Mouse (Mus musculus) heart, postnatal 4 days (tissue): ENCODE measurements at regions not wholly inside any gene's neighbourhood (a gene's known extent, or its start where the extent isn't known, plus 50 kb on each side); places are given as distances from the start of the nearest gene placed in this dataset.
A peak's percentile ranks its signal among the peaks of the same experiment; 100 is the strongest.

Experiments
- DNase-seq: peaks from one replicate; pipeline ENCODE4 v3.0.0; 2021

DNA sequence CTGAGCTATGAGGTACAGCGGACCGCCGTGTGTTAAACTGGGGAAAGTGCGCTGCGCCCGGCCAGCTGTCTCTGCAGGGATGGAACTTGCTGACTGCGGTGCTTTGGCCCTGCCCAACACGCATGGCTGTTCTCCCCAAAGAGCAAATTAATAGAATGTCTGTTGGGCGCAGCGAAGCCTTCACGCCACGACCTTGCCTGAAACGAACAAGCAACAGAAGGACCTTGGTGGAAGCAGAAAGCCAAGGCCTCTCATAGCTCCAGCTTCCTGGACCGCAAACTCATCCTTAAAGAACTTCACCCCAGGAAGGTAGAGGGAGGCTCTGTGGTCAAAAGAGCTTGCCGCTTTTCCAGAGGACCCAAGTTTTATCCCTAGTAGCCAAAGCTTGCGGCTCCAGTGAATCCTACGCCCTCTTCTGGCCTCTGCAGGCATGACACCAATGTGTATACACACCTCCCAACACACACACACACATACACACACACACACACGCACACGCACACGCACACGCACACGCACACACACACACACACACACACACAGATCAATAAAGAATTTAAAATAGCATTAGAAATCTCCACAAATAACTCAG lies 110.2 kb upstream of the Ctnnb1 start:
- no peak for DNase-seq

DNA sequence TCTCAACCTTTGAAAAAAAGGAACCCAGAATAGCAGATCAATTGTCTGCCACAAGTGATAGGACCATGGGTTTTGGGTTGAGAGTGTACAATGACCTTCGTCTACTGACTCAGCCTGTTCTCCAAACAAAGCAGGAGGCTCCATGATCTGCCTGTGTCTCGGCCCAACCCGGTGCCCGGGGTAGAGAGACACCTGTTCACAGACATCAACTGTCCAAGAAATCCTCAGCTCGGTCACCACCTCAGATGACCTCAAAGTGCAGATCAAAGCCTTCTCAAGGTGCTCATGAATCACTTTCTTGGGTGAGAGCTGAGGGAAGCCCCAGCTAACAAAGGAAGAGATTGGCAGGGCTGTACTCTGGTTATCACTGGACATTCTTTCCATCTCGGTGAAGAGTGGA lies 108.1 kb upstream of the Ctnnb1 start:
- no peak for DNase-seq

DNA sequence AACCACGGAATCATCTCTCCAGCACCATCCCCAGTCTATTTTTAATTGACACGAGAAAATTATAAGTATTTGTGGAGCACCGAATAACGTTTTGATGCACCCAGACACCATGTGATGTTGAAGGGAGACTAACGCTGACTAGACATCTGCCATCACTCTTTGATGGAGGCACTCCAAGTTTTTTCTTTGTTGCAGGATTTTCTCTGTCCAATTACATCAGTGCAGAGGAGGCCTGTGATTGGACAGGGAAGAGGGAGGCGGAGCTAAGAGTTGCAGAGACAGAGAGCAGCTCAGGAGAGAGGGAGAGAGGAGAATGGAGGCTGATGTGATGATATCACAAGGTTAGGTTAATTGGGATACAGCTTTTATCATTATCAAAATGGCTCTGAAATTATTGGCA lies 105.6 kb upstream of the Ctnnb1 start:
- DNase-seq = no peak

DNA sequence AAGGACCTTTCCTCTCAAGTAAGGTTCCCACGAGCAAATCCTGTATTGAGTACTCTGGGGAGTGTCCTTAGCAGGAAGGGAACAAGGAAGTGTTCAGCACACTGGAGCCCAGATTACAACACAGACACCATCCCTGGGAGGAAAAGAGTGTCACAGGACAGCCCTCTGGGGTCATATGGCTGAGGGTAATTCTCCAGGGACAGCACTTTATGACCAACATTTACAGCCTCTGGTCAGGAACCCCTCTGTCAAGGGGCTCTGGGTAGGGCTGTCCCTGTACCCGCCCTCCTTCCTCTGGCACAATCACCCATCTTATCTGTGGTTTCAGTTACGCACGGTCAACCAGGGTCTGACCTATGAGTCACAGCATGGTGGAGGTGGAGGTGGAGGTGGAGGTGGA lies 102.8 kb upstream of the Ctnnb1 start:
- DNase-seq = no peak

DNA sequence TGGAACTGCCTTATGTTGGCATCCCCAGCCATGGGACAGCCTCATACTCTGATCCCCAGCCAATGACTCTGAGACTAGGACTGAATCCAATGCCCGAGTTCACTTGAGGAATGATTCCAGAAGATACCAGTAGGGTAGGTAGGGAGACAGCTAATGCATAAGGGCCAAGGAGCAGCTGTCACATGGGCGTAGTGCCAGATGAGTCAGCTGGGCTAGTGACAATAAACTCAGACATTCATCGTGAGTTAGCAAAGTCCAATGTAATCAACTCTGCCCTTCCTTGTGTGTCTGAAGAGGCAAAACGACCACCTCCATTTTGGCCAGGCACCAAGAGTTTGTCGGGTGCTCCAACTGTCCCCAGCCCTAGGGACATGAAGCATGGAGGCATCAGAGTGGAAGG lies 98.5 kb upstream of the Ctnnb1 start:
- DNase-seq = peak; percentile 77

DNA sequence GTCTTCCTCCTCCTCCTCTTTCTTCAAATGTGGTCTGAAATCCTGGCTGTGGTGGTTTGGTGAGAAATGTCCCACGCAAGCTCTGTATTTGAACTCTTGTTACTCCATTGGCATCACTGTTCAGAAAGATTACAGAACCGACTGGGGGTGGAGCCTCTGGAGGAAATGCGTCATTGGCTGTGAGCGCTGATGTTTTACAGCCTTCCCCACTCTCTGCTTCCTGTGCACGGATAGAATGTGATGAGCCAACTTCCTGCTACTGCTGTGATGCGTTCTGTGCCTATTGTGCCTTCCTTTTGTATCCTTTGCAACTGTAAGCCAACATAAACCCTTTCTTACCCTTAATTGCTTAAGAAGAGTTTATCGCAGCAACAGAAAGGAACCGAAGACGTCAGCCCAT lies 94.8 kb upstream of the Ctnnb1 start:
- no peak for DNase-seq

DNA sequence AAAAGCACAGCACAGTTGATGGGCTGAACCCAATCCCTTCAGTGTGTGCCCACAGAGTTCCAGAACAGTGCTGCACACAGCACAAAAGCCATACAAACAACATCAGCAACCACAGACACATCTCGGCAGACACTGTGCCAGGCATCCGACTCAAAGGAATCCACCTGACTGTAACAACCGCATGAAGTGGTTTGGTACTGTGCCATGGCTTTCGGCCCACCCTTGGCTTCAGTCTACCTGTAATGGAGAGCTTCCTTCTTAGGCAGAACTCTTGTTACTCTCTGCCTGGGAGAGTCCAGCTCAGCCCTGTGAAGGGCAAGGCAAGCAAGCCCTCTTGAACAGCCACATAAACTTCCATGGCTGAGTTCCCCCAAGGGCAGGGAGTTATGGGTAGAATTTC lies 93.4 kb upstream of the Ctnnb1 start:
- no peak for DNase-seq

DNA sequence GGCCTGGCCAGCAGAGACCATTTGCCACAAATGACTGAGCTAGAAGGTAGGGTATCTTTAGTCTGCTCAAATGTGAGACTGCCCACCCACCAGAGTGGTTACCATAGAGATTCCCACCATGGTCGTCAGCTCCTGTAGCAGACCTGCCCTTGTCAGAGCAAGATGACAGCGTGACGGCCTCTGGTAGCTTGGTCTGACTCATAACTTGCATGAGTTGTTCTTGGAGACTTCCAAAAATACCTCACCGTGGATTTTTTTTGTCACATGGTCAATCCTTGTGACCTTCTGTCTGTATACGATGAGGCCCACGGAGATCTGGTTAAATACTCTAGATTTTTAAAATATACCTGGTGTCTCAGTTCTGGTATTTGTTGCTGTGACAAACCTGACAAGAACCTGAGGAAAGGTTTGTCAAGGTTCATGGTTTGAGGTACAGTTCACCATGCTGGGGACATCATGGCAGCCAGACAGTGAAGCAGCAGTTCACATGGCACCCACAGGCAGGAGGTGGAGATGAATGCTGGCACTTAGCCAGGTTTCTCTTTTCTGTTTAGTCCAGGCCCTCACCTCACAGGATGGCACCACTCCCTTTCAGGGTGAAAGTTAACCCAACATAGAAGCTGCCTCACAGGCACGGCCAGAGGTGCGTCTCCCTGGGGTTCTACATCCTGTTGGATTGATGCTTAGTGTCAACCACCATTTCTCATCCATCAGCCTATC lies 91.4 kb upstream of the Ctnnb1 start:
- DNase-seq = no peak

DNA sequence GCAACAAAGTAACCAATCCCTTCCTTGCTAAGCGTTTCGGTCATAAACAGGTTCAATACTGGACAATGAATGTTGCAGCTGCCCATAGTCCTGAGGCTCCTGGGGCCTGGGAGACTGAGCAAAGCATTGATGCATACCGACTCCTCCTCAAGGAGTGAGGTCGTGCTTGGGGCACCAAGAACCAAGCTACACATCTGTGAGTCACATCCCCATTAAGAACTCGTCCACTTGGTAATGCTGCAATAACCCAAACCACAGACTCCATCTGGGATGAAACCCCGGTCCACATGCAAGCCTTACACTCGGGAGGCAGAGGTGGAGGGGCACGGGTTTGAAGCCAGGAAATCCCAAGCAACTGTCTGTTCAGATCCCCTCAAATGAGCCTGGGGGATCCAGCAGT lies 85.3 kb upstream of the Ctnnb1 start:
- no peak for DNase-seq

DNA sequence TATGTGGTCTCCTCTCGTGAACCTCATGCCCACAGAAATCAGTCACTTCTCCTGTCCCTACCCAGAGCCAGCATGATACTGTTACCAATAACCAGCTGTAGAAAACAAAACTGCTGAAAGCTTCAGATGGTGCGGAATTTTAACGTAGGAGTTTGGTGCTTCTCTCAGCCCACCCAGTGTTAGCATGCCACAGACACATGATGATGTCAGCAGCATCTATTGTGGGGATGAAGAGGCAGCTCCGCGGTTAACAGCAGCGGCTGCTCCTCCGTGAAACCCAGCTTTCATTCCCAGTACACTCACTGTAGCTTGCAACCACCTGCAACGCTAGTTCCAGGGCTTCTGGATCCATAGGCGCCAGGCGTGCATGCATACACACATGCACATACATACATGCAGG lies 83.5 kb upstream of the Ctnnb1 start:
- DNase-seq = no peak

DNA sequence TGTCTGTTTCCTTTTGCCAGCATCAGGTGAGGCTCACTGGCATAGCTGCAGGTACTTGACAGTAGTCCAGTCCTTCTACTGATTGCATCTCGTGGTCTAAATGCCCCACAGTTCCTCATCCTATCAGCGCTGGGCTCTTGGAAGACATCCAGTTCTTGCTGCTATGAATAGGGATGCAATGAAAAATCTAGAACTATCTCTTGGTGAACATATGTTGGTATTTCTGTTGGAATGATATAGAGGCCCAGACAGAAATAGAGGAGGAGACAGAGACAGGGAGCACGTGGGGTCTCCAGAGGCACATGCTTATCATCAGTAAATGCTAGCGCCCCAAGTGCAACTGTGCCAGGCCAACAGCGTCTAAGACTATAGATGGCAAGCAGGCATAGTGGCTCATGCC lies 81.4 kb upstream of the Ctnnb1 start:
- DNase-seq = no peak

DNA sequence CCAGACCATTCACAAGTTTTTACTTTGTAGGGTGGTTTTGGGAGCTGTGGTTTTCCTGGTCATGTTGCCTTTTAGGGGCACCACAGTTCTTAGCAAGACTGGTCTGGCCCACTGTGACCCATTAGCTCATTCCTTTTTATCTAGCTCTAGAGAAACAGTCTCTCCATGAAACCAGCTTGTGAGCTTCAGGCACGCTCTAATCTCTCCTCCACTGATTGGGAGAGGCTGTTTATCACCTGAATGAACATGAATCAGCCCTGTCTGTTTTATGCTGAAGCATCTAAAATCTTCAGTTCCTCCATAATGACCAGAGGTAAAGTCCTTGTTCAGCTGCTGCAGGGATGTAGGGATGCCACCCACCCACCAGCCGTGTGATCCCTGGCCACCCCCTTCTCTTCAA lies 80.1 kb upstream of the Ctnnb1 start:
- no peak for DNase-seq

DNA sequence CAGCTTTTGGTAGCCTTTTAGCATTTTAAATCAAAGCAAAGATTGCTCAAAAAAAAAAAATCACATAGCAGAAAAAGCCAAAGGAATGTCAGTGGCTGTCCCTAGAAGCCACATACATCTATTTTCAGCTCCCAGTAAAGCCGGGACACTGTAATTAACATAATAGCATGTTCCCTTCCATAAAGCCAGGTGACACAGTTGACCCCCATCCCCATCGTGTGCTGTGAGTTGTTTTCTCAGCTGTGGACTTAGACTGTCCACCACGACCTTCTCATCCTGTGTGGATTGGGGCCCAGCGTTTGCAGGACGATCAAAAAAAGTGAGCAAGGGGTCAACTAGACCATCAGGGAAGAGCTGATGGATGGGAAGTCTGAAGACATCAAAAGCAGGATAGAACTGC lies 78.9 kb upstream of the Ctnnb1 start:
- no peak for DNase-seq

DNA sequence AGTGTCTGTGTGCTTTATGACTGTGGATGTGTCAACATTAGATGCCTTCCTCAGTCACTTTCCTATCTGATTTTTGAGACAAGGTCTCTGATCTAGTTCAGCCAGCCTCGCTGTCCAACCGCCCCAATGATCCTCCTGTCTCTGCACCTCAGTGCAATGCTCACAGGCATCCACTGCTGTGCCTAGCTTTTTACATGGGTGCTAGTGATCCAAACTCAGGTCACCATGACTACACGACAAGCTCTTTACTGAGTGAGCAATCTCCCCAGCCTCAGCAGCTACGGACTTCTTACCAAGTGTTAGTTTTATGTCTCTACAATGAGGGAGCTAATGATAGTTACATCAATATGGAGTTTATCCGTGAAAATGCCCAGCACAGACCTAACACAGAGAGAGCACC lies 77.1 kb upstream of the Ctnnb1 start:
- DNase-seq = no peak

DNA sequence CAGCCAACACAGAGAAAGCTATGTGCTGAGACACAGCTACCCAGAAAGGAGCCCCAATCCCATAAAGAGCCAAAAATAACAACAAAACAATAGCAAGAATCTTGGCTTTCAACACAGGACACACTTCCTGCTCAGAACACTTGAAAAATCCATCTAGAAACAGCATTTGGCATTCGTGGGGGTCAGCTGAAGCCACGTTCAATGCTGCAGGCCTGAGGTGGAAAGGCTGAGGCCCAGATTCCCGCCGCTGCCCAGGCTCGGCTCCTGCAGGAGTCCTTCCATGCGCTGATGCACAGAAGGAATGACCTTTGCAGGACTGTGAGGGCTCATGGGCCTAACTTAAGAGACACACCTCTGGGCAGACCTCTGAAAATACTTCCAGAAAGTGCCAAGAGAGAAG lies 76.4 kb upstream of the Ctnnb1 start:
- peak; percentile 44 for DNase-seq

DNA sequence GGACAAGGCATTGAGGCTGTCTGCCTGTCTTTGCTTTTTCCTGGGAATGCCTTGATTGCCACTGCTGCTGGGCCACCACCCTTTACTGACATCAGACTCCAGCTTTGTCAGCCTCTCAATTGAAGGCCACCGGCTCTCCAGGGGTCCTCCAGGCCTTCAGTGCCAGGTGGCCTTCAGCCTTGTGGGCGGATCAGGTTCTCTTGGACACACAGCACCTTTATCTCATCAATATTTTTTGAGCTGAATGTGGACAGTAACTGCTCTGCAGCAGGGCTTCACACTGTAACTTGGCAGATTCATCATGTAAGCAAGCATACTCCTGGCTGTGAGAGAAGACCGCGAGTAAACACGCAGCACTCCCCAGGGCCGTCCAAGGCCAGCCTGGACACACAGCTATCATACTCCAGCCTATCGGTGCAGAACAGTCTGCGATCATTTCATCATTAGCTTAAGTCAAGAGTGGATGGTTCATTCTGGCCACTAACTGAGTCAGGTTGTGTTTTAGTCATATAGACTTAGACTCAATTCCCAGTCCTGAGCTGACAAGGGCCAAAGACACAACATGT lies 75.9 kb upstream of the Ctnnb1 start:
- DNase-seq = no peak

DNA sequence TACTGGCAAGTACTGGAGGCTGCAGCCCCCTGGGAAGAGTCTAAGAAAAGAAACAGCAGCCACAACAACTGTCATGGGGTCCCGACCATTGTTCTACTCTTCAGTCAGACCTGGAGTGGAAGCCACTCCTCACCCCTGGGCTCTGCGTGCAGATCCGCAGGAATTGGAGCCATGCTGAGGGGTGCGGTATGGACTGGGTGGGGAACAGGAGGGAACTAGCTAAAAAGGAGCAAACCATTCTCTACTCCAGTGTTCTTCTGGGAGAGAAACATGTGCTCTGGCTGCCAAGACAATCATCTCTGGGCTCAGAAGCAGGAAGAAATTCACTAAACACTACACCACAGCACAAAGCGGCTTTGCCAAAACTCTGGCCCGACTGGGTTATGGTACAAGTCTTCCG lies 74.7 kb upstream of the Ctnnb1 start:
- DNase-seq = peak; percentile 15

DNA sequence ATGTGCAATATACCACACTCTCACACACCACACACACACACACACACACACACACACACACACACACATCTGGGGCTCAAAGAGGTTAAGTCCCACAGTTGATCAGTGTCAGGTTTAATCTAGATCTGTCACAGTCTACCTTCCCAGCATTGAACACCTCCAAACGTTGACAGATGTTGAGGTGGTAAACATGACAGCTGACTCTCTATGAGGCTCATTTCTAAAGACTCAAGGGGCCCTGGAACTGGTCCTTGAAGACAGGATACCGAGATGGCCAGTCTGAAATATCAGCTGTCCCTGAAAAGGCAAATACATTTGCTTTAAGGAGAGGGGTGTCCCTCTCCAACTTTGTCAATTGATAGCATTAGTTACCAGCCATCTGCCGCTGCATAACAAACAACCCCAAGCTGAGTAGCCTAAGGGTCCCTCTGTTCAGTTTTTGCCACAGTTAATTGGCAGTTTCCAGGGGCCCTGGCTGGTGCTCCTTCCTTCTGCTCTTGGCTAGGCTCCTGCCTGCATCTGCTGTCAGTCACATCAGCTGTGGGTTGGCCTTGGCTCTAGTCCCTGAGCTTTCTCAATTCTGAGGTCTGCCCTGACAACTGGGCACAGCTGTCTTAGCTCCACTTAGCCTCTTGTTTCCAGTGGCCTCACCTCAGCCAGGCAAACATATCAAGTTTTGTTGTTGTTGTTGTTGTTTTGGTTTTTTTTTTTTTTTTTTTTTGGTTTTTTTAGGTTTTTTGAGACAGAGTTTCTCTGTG lies 73.5 kb upstream of the Ctnnb1 start:
- peak; percentile 24 for DNase-seq

DNA sequence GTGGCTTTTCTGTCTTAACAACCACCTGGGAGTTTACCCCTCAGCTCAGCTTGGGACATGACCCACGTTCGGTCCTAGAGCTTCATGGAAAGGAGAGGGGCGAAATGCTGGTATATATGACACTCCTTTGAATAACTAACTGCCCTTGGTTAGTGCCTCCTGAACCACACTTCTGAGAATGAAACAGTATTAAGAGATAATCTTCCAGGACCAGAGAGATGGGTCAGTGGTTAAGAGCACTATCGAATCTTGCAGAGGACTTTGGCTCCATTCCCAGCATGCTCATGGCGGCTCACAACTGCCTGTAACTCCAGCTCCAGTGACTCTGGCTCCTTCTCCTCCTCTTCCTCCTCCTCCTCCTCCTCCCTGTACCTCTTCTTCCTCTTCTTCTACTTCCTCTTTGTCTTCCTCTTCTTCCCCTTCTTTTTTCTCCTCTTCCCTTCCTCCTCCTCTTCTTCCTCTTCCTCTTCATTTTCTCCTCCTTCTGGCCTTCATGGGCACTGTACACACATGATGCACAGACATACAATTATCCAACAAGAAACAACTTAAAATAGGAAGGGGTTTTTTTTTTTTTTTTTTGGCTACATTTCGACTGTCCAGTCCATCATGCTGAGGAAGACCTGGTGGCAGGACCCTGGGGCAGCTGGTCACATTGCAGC lies 71.0 kb upstream of the Ctnnb1 start:
- DNase-seq = no peak

DNA sequence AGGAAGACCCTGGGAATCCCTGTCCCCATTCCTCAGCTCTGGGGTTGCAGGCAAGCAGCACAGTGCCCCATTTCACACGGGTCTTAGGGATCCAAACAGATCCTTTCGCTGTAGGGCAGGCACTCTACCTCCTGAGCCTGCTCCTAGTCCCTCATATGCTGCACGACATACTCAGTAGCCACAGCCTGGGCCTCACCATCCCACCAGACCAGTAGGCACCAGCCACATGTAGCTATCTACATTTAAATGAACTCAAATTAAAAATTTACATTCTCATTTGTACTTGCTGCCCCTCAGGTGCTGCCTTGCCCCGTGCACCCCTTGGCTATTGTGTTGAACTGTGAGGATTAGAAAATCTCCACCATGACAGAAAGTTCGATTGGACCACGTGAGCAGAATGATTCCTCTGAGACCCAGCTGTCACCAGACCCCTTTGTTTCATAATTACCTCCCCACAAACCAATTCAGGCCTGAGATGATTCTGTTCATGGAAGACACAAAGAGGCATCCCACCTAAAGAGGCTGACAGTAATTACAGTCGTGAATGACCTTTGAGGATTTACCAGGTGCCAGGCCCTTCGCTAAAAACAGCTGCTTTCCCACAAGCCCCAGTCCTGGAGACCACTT lies 67.9 kb upstream of the Ctnnb1 start:
- no peak for DNase-seq

DNA sequence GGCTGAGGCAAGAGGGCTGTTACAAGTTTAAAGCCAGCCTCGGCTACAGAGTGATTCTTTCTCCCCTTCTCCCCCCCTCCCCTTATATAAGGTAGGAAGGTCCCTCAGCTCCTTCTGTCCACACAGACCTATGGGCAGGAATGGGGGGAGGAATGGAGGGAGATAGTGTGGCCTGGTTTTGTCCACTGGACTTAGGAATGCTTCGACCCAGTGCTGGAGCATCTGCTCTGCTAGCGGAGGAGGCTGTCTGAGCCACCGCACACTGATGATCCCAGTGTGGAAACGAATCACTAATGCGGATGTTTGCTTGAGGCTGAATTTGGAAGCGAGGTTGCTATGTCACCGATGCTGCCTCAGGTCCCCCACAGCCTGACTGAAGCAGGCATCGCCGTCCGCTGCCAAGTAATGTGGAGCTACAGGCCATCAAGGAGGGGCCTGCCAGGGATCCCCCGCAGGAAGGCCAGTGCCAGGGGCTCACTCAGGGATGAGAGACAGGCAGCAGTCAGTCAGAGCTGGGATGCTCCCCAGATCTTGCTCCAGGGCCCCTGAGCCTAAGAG lies 67.1 kb upstream of the Ctnnb1 start:
- DNase-seq = no peak

DNA sequence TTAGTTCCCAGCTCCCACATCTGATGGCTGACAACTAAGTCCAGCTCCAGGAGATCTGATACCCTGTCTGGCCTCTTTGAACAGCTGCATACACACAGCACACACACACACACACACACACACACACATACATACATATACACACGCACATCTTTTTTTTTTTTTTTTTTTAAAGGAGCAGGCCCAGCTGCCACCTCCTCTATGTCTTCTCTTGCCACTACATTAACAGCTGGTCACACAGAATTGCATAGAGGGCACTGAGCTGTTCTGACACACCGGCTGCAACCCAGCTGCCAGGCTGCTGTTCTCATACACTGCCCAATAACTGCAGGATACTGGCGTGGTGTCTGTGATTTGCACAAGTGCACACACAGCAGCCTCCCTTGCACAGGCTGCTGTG lies 64.6 kb upstream of the Ctnnb1 start:
- no peak for DNase-seq
